Mouse (Mus musculus) kidney, adult 8-10 months (tissue): ENCODE results near the gene Cabp2.

ENCODE experiments used
- DNase-seq, 2 experiments: peaks; one replicate each; pipeline ENCODE4 v3.0.0; 2022

Gene Cabp2

GRCm38 (mm10) chr19:4082219-4082965 is 1.0 kb downstream of the Cabp2 start:
- no peak for DNase-seq

GRCm38 (mm10) chr19:4083316-4083715 is 1.9 kb downstream of the Cabp2 start:
- no peak for DNase-seq

- DNase-seq, result no peak
Observed at GRCm38 (mm10) chr19:4083826-4084225, 2.4 kb downstream of the Cabp2 start.

GRCm38 (mm10) chr19:4084984-4085383 is 3.6 kb downstream of the Cabp2 start:
- DNase-seq, result peak in 1 of 2 experiments; percentile 57

GRCm38 (mm10) chr19:4086156-4086555 is 4.8 kb downstream of the Cabp2 start:
- no peak for DNase-seq

- DNase-seq, result no peak
Observed at GRCm38 (mm10) chr19:4087090-4087489, 5.7 kb downstream of the Cabp2 start.

GRCm38 (mm10) chr19:4088146-4088545 is 6.8 kb downstream of the Cabp2 start:
- no peak for DNase-seq

GRCm38 (mm10) chr19:4089128-4089527 is 7.8 kb downstream of the Cabp2 start:
- no peak for DNase-seq

- DNase-seq, result no peak
Observed at GRCm38 (mm10) chr19:4090446-4090845, 9.1 kb downstream of the Cabp2 start.

GRCm38 (mm10) chr19:4091383-4091782 is 10.0 kb downstream of the Cabp2 start:
- no peak for DNase-seq

GRCm38 (mm10) chr19:4092750-4093149 is 11.4 kb downstream of the Cabp2 start:
- DNase-seq, result no peak

GRCm38 (mm10) chr19:4093772-4094171 is 12.4 kb downstream of the Cabp2 start:
- DNase-seq, result no peak

GRCm38 (mm10) chr19:4094348-4094747 is 13.0 kb downstream of the Cabp2 start:
- DNase-seq, result no peak

GRCm38 (mm10) chr19:4094774-4095303 is 13.5 kb downstream of the Cabp2 start:
- DNase-seq, result no peak

GRCm38 (mm10) chr19:4095802-4096201 is 14.4 kb downstream of the Cabp2 start:
- no peak for DNase-seq

- peak; percentile 99 to 100 for DNase-seq
Observed at GRCm38 (mm10) chr19:4096642-4097440, 15.5 kb downstream of the Cabp2 start, which contains the start of gene Cdk2ap2. TSS of gene Cdk2ap2 (plus strand) at chr19:4097182.

GRCm38 (mm10) chr19:4097441-4097825 is 16.1 kb downstream of the Cabp2 start:
- DNase-seq, result peak; percentile 90

GRCm38 (mm10) chr19:4098426-4098825 is 17.0 kb downstream of the Cabp2 start:
- DNase-seq, result peak in 1 of 2 experiments; percentile 27

- DNase-seq, result peak; percentile 91 to 96
Observed at GRCm38 (mm10) chr19:4099056-4099455, 17.7 kb downstream of the Cabp2 start.

GRCm38 (mm10) chr19:4099837-4100717 is 18.7 kb downstream of the Cabp2 start, which contains the start of gene Pitpnm1:
TSS of gene Pitpnm1 (plus strand) at chr19:4099998.
- peak in 1 of 2 experiments; percentile 71 for DNase-seq

GRCm38 (mm10) chr19:4100718-4101261 is 19.4 kb downstream of the Cabp2 start:
- DNase-seq, result no peak

- DNase-seq, result no peak
Observed at GRCm38 (mm10) chr19:4101466-4101865, 20.1 kb downstream of the Cabp2 start.
